Mouse (Mus musculus): ENCODE measurements around the gene Epb41l3.

Epb41l3 gene

DNA sequence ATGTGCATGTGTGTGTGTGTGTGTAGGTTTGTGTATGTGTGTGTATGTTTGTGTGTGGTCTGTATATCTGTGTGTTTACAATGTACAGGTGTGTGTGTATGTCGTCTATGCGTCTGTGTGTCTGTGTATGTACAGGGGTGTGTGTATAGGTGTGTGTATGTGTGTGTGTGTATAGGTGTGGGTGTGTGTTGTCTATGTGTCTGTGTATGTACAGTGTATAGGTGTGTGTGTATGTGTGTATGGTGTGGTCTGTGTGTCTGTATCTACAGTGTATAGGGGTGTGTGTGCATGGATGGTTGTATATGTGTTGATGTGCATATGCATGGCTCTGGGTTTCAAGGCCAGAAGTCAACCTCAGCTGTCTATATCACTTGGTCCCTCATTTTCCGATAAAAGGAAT is 161.7 kb downstream of the Epb41l3 start:
- DNase-seq (ENCODE audit: low read depth, low spot score): no peak

DNA sequence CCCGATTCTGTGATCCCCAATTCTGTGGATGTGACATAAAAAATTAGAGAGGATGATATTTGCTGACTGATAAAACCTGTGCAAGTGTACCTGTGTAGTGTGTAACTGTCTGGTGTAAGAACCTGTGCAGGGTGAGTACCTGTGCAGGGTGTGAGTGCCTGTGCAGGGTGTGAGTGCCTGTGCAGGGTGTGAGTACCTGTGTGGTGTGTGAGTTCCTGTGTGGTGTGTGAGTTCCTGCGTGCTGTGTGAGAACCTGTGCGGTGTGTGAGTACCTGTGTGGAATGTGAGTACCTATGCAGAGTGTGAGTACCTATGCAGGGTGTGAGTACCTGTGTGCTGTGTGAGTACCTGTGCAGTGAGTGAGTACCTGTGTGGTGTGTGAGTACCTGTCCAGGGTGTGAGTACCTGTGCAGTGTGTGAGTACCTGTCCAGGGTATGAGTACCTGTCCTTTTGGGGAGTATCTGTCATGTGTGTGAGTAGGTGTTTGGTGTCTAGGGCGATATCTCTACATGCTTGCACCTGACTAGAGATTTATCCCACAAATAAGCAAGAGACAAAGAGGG is 163.4 kb downstream of the Epb41l3 start:
- no peak for DNase-seq (ENCODE audit: low read depth, low spot score)

DNA sequence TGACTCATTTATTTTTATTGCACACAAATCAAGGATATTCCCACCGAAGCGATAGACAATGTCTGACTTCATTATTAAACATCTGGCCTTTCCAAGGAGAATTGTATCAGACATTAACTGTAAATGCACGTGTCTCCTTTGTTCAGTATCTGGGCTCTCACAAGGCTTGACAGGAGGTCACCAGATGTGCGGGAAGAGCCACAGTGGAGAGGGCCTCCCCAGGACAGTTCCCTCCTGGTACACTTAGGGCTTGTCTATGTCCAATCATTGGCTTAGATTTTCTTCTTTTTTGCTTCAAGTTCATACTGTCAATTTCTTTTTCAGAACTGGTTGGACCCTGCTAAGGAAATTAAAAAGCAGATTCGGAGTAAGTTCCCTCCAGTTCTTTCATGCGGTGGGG is 163.9 kb downstream of the Epb41l3 start:
- no peak for DNase-seq (ENCODE audit: low read depth, low spot score)

DNA sequence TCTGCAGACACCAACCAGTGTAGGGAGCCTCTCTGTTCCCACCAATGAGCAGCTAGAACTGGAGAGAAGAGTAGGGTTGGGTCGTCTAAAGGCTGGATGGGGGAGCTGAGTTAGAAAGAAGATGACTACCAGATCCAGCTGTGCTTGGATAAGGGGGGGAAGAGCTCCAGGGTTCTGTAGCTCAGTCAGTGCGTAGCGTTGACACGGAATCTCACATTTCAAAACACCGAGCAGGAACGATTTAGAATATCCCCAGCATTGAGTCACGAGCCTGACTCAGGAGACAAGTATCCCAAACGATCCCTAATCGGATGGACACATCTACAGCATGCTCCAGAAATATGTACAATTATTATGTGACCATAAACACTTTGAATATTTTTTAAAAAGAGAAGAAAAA is 180.4 kb downstream of the Epb41l3 start:
- DNase-seq (ENCODE audit: low read depth, low spot score): no peak

DNA sequence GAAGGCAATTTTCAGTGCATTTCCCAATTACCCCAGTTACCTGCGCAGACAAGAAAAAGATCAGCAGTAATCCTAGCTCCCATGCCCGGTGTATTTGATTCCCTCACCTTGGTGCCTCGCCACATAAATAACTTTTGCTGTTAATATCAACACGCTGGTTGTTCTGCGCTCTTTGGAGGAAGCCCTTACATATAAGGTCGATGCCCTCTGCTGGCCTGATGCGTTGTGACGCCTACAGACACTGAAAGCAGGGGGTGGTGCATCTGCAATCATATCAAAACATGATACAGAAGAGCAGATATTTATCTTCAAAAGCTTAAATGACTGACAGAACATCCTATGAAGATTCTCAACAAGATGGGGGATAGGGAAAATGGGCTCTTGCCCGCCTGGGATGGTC is 181.0 kb downstream of the Epb41l3 start:
- no peak for DNase-seq (ENCODE audit: low read depth, low spot score)

DNA sequence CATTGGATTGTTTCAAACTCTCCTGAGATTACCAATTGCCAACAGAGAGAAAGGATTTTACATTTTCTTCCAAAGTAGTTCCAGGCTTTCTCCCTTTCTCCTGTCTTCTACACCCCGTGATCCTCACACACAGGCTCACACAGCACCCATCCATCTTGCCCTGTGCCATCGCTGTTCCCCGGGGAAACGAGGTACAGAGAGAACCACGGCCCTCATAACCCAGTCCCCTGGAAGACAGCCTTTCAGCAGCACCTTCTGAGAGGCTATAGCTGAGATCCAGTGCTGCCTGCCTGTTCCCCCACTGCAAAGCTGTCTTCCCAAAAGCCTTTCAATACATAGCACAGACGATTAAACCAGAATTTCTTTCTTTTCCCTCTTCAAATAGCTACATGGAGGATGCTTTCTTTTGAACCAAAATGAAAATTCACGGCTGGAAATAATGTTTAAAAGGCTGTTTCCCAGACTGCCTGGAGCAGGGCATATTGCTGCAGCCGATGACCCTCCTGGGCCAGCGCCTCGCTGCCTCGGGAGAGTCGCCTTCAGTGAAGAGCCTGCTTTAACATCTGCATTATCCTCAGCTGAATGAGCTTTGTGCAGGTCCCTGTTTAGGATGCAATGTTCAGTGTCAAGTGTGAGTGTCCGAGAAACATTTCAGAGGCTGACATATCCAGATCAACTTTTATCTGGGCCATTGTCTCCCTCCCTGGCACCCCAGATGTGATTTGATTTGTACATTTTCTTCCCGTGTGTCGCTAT is 188.5 kb downstream of the Epb41l3 start:
- no peak for DNase-seq (ENCODE audit: low read depth, low spot score)

DNA sequence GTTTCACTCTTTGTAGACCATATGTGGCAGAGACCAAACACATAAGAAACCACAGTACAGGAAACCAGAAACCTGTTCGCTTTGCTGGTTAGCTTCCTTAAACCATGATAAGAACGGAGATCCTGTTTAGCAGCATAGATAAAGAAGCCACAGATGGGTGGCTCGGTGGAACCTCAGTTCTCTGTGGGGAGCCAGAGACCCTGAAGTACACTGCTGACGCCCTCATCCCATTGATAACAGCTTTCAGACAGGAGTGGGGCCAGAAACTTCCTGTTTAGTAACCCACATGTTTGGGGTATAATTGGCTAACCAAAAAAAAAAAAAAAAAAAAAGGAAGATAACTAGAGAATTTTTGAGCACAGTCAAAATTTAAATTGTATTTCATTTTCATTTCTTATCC is 189.7 kb downstream of the Epb41l3 start:
- no peak for DNase-seq (ENCODE audit: low read depth, low spot score)

DNA sequence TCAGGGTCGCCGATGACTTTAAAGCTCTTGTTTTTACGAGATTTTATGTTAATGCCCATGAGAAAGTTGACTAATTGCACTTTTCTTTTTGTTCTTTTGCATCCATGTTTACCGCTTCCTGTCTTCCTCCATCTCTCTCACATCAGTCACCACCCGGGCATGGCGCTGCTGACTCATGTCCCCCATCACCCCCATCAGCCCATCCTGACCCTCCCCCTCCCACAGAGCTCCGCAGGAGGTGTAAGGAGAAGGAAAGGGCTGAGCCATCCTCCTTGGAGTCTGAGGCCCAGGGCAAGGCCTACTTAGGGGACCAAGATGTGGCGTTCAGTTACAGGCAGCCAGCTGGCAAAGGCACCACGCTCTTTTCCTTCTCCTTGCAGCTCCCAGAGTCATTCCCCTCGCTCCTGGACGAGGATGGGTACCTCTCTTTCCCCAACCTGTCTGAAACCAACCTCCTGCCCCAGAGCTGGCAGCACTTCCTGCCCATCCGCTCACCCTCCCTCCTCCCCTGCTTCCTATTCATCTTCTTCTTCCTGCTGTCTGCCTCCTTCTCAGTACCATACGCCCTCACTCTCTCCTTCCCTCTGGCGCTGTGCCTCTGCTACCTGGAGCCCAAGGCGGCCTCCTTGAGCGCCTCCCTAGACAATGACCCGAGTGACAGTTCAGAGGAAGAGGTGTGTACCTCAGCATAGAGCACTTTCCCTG is 190.4 kb downstream of the Epb41l3 start:
- DNase-seq (ENCODE audit: low read depth, low spot score): no peak

DNA sequence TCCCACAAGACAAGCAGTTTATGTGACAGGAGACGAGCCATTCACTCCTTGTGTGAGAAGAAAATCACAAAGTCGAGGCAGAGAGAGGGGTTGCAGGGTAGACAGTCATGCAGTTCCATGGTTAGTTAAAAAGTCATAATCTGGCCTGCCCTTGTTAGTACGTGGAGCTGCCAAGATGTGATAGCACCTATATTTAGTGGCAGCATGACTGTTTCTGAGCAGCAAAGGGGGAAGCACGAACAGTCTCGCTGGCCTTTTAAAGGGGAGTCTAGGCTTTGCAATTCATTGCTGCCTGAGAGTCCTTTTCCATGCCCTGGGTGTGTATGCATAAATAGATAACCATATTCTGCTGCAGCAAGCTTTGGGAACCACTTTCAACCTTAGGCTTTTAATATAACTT is 191.5 kb downstream of the Epb41l3 start:
- DNase-seq (ENCODE audit: low read depth, low spot score): no peak

DNA sequence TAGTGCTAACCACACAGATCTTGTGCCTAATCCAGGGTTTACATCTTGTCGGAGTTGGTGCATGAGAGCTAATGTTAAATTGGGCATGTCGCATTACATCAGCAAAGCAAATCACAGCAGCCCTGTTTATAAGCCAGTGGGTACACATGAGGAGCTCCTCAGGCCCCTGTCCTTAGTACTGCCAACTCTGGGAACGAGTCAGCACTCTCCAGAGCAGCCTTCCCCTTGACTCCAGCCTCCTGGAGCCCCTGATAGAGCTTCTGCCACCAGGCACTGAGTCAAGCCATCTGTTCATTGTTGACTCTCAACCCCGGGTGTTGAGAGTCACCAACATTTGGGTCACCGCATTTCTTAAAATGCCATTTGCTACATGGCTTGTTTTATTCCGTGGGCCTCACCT is 192.0 kb downstream of the Epb41l3 start:
- DNase-seq (ENCODE audit: low read depth, low spot score): no peak

DNA sequence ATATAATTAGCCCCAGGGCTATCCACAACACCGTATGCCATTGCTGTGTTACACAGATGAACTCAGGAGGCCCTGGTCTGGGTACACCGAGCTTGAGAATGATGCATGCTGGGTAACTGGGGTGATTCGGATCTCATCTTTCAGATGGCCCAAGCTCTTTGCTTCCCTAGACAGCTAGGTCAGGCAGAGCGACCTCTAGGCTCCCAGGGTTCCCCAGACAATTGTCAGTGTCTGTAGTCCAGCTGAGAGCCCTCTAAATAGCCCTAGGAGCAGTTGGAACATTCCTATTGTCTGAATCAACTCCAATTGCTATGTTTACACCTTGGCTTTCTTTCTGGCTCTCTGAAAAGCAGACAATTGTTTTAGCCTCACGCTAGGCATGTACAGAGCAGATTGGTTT is 201.9 kb downstream of the Epb41l3 start:
- DNase-seq (ENCODE audit: low read depth, low spot score): no peak

DNA sequence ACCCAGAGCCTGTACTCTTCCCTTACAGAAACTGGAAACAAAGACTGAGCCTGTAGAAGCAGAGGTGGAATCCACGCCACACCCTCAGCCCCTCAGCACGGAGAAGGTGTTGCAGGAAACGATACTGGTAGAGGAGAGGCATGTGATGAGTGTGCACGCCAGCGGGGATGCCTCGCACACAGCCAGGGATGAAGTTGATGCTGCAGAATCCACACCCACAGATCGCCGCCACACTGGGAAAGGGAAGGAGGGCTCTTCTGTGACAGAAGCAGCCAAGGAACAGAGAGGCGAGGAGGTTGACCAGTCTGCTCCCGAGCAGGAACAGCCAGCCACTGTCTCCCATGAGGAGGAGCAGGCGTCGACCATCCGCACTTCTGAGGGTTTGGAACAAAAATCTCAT is 209.0 kb downstream of the Epb41l3 start:
- no peak for DNase-seq (ENCODE audit: low read depth, low spot score)

DNA sequence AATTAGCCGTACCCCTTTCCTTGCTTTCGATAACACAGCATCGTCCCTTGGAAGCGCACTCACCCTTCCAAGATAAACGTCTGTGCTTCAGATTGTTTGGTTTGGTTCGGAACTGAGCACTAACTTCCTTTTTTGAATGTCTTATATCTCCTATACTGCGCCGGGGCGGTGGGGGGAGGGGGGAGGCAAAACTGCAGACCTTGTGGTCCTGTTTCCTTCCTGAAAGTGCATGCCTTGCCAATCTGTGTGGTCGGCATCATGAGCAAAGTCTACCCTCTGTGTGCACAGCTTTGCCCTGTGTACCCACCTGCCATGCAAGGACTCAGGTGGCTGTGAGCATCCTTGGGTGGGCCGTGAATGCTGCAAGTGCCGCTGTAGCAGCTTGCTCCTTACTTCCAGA is 212.6 kb downstream of the Epb41l3 start:
- no peak for DNase-seq (ENCODE audit: low read depth, low spot score)

DNA sequence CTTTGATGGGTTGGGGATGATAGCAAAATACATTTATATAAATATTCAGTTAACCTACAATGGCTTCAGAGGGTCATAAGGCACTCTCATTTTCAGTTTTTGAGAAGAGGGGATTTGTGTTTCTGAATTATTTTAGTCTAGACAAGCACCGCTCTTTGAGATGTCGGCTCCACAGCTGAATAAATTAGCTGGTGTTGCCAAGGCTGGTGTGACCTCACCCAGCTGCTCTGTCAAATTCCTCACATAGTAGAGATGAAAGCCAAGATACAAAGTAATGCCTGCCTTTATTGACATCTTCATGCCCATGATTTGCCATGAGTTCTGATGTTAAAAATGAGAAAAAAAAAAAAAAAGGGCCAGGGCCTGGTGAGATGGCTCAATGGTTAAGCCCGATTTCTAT is 214.8 kb downstream of the Epb41l3 start:
- no peak for DNase-seq (ENCODE audit: low read depth, low spot score)

DNA sequence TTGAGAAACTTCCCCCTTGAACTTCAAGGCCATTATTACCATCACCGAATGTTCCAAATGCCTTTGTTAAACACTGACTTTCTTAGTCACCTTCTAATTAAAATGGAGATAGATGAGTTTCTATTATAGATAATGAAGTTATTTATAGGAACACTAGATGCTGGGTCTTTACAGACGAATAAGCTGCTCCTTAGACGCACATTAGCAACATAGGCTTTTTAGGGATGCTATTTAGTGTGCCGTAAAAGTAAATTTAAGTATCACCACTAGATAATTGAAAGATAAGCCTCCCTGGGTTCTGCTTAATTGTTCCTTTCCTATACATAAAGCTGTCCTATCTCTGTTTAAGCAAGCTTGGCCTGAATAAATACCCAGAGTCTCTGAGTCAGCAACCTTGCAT is 226.1 kb downstream of the Epb41l3 start:
- no peak for DNase-seq (ENCODE audit: low read depth, low spot score)

DNA sequence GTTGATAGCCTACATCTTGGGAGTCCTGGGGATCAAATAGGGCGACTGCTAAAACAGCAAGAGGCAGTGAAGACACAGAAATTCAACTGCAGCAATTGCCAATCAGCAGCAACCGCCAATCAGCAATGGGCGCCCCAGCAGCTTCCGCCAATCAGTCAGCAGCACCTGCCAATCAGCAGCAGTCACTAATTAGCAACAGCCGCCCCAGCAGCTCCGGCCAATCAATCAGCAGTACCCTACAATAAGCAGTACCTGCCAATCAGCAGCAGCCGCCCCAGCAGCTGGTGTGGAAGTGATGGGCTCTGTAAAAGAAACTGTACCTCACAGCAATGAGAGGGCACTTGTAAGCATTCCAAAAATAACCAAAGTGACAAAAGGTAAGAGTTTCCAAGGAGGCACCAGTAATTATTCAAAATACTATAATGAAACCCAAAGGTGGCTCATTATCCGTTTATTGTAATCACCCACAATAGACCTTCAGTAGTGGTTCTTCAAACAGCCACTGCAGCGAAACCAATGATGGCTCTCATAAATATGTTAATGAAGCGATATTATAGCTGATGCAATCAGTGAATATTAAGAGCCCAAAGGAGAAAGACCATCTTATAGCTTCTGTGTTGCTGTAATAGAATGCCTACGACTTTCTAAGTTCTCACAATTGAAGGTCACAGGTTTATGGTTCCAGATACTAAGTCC is 228.2 kb downstream of the Epb41l3 start:
- DNase-seq (ENCODE audit: low read depth, low spot score): no peak

DNA sequence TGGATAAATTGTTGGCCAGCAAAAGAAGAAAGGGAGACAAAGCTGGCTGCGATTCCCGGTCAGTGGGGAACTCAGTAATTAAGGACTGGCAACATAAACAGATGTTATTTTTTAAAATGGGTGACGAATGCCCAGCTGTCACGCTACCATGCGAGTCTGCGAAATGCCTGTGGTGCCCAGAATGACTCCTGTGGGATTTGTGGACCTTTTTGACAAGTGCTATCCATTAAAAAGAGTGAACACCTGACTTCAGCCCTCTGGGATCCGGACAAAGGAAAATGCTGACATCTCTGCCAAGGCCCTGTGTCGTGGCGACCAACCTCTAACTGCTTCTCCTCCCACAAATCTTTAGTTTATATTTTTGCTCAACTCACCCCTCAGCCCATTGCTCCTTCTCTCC is 232.2 kb downstream of the Epb41l3 start:
- no peak for DNase-seq (ENCODE audit: low read depth, low spot score)

DNA sequence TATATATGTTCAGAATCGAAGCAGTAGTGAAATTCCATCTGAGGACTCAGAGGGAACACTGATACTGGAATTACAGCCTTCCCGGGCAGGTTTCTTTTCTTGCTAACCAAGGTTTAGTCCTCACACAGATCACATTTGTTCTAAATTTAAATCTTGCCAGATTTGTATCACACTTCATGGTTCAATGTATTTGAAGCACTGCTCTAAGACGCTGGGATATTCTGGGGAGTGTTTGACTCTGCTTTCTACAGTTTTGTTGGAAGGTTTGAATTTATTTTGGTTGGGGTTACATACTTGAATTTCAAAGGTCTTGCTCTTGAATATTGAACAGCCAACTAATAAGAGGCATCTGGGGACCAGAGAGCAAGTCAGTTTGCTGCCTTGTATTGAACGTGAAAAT is 234.4 kb downstream of the Epb41l3 start:
- peak; percentile 34 for DNase-seq (ENCODE audit: low read depth, low spot score)

DNA sequence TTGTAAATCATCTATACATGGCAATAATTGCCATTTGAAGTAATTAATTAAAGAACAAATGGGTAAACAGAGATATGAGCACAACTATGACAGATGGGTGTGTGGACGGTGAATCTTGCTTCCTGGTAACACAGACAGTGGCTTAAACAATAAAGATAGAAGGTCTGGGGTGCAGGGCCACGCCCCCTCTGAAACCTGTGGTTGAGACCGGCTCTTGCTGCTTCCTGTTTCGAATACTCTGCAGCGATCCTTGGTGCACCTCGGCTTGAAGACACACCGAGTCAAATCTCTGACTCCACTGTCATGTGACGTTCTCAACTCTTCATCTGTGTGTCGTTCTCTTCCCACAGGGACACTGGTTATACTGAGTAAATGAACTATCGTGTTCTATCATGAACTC is 245.0 kb downstream of the Epb41l3 start:
- DNase-seq (ENCODE audit: low read depth, low spot score): no peak

DNA sequence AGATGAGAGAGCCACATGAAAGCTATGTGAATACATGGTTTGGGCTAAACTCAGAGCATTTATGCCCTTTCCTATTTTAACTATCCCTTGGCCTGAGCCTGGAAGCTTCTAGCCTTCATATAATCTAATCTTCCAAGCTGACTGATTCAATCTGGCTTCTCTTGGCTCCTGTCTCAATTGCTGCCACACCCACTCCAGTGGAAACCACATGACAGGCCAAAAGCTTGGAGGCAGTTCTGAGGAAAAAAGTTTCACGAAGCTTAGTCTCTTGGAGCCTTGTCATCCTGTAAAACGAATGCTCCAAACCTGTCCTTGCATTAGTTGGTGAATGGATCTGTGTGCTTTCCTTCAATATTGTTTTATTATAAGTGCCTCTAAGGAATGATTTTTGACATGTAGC is 247.2 kb downstream of the Epb41l3 start:
- DNase-seq (ENCODE audit: low read depth, low spot score): no peak

Measured in telencephalon, adult 2 months (tissue).